Mouse (Mus musculus): ENCODE results near the gene Hpse2.

Hpse2 gene

GRCm38 (mm10) chr19:42770141-42770872, 617.8 kb downstream of the Hpse2 start:
- DNase-seq (ENCODE audit: low spot score): no peak

GRCm38 (mm10) chr19:42769648-42770047, 618.5 kb downstream of the Hpse2 start:
- DNase-seq (ENCODE audit: low spot score): no peak

- DNase-seq (ENCODE audit: low spot score): no peak
These were observed 620.8 kb downstream of the Hpse2 start for GRCm38 (mm10) chr19:42767361-42767760.

DNA sequence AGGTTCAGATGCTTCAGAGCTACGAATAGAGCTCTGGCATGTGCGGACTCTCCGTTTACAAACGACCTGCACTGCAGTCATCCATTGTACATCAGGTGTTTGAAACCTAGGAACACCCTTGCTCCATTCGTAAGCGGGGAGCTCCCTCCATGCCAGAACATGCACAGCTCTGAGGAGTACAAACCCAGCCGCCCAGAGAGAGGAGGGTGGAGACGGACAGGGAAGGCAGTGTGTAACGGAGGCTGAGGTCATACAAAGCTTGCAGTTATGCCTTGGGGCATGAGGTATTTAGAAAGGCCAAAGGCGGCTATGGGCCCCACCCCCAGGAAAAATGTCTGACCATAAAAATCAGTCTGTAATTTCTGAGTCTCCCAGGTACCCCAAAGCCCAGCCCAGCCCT, 623.8 kb downstream of the Hpse2 start:
- DNase-seq (ENCODE audit: low spot score): no peak

DNA sequence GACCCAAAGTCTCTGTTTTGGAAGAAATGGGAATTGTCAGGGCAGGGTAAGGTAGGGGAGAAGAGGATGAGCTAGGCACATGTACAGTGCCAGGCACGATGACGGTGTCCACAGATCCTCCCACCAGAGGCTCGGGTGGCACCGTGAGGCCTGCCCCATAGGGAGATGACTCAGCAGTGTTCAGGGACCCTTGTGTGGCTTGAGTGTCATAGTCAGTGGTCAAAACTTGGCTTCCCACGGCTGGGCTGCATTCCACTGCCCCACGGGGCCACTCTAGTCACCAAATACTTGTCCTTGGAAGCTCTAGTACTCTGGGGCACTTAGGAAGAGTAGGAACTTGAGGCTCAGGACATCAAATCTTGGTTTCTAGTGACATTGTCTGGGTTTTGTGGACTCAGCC, 631.5 kb downstream of the Hpse2 start:
- no peak for DNase-seq (ENCODE audit: low spot score)

GRCm38 (mm10) chr19:42755148-42755870, 632.8 kb downstream of the Hpse2 start:
- DNase-seq (ENCODE audit: low spot score): no peak

GRCm38 (mm10) chr19:42753141-42753917, 634.8 kb downstream of the Hpse2 start:
- peak; percentile 65 for DNase-seq (ENCODE audit: low spot score)

DNA sequence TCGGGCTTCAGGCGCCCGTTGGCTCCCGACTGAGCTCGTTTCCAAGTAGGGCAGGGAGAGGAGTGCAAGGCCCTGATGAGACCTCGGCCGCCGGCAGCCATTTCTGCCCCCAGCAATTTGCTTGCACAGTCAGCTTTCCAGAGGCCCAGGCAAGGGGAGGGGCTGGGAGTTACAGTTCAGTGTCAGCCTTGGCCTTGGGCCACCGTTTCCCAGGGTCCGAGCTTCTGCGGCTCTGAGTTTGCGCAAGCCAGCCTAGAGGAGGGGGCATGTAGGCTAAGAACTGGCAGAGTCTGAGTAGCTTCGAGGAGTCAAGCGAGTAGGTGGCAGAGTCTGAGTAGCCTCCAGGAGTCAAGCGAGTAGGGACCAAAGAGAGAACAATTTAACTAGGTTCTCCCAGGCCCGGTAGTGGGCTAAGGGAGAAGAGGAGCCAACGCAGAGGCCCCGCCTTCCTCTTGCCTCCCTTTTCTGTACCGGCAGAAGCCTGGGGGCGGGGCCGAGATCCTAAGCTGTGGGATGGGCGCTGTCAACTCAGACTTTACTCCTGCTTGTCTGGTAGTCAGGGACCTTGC, 635.7 kb downstream of the Hpse2 start, which contains the start of gene Pyroxd2:
Gene Pyroxd2 (minus strand): TSS at position 413 of the 569 bp plus-strand sequence.
- peak; percentile 66 for DNase-seq (ENCODE audit: low spot score)

DNA sequence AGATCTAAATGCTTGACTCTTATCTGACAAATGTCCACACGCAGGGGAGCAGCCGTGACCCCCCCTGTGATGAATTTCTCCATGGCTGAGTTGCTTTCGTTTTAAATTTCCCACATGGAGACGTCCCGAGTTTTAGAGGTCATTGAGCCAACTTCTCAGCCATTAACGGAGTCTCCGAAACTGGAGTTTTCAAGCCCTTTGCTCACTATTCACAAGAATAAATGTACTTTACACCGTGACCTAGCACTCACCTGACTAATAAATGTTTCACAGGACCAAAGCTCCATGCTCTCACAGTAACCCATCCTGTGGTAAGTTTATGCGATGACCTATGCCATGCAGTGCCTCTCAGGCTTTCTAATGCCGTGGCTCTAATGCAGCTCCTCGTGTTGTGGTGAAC, 638.0 kb downstream of the Hpse2 start:
- DNase-seq (ENCODE audit: low spot score): no peak

- DNase-seq (ENCODE audit: low spot score): no peak
These were observed 641.5 kb downstream of the Hpse2 start for GRCm38 (mm10) chr19:42746702-42747101.

DNA sequence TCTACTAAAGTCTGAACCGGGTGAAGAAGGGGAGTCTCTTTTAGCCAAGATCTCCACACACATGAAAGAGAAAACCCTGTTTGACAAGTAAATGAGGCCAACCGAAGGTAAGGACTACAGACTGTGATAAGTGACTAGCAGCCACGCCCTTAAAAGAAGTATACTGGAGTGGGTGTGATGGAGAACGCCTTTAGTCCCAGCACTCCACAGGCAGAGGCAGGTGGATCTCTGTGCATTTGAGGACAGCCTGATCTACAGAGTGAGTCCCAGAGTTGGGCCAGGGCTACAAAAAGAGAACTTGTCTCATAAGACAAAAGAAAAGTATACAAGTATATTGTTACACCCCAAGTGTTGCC, 642.3 kb downstream of the Hpse2 start:
- DNase-seq (ENCODE audit: low spot score): no peak

DNA sequence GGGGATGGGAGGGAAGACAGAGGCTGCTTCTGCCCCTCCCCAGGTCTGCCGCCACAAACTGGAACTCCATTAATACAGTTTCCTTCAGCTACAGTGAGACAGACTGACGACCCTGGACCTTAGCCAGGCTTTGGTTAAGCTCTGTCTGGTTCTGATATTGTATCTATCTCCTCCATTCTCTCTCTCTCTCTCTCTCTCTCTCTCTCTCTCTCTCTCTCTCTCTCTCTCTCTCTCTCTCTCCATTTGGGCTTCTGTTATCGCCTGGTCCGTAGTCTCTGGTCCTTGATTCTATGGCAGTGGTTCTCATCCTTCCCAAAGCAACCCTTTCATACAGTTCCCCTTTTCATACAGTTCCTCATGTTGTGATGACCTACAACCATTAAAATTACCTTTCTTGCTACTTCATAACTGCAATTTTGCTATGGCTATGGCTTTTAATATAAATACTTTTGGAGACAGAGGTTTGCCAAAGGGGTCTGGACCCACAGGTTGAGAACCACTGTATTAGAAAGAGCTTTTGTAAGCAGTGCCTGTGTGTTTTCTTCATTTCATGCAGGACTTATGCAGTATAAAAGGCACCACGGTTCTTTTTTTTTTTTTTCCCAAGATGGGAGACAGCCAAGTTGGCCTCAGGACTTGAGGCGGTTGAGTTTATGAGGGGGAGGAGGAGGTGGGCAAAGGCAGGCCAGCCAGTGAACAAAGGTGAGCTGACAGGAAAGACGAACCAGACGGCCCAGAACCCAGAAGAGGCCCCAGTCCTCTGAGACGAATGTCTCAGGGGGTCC, 642.9 kb downstream of the Hpse2 start:
- DNase-seq (ENCODE audit: low spot score): no peak

DNA sequence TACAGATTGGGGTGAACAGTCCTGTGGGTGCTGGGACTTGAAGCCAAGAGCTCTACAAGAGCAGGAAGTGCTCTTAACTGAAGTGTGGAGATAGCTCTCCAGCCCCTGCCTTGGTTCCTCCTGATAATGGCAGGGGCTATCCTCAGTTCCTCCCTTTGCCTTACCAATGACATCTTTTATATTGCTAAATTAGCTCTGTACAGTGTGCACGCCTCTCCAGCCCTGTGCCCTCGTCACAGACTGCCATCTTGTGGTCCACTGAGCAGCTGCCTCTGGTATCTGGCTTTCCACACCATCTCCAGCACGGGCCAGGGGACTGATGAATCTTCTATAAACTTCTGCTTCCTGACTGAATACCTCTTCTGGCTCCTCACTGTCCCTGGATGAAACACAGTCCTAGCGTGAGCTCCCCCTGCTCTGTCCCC, 644.0 kb downstream of the Hpse2 start:
- DNase-seq (ENCODE audit: low spot score): peak; percentile 67

DNA sequence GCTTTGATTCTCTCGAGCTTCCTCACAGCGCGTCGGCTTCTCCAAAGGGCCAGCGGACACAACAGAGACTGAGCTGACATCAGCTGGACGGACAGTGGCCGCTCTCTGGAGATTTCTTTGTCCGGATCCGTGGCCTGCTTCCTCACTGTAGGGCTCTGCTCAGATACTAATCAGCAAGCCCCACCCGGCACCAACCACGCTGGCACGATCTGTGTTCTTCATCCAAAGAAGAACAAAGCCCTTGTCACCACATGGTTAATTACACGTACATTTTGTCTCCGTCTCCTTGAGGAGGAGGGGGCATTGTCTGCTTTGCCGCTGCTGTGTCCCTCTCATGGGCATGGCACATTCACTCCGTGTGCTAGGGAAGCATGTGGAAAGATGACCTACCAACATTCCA, 644.9 kb downstream of the Hpse2 start:
- DNase-seq (ENCODE audit: low spot score): no peak

- DNase-seq (ENCODE audit: low spot score): peak; percentile 51
These were observed 646.3 kb downstream of the Hpse2 start for GRCm38 (mm10) chr19:42741884-42742283.

DNA sequence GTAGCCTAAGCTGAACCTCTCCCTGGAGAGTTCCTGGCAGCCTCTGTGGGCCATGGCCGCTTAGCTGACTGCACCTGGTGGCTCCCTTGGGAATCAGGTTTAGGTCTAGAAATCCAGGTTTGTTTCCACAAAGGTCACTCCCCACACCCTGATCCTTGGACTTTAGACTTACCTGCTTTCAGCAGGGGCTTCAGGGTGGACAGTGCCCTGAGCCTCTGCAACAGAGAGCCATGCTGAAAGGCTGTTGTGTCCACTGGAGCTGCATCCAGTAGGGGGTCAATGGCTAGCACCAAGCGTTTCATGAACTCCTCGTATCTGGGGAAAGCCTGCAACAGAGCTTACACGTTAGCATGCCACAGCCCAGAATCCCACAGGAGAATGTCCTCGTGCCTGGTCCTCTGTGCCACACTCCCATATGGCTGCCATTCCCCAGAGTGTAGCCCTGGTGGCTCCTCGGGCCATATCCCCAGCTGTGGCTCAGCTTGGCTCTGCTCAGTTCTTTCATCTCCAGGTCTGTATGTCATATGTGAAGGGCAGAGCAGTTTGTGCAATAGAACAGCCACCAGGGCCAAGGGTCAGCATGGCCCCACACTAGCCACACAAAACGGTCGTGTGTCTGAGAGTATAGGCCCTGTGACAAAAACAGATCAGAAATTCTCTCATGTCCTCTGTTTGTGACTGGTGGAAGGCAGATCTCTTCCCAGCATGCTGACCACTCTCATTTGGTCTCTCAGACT, 647.8 kb downstream of the Hpse2 start:
- DNase-seq (ENCODE audit: low spot score): no peak

DNA sequence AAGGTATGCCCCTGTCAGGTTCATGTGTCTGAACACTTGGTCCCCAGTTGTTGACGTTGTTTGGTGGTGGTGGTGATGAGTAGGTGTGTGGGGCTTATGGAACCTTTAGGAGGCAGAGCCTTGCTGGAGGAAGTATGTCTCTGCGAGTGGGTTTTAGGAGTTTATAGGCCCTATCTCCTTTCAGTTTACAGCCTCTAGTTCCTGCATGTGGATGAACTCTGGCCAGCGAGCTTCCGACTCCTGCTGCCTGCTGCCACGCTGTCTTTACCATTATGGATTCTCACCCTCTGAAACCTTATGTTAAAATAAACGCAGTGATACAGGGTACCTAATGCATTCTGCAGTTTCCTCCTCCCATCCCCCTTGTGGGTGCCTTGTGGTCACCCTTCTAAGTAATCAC, 648.4 kb downstream of the Hpse2 start:
- no peak for DNase-seq (ENCODE audit: low spot score)

DNA sequence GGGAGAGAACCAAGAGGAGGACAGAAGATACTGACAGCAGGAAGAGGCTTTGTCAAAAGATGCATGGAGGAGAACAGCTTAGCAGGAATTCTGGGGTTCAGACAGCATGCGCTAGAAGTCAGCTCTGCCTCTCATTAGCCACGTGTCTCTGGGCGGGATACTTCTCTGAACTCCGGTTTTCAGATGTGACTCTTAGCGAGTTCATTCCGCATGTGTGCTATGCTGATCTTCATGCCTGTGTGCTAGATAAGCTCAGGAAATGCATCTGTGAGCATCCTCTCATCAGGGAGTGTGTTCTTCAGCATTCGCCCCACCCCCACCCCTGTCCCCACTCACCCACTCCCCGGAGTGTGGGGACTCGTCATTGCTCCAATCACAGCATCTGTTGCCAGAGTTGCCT, 650.4 kb downstream of the Hpse2 start:
- DNase-seq (ENCODE audit: low spot score): no peak

Data from layer of hippocampus, adult 11-12 months (tissue).